Mouse (Mus musculus) CH12.LX (cell line): ENCODE measurements around the gene Mcl1. TPM values are rescaled to one million over a fixed set of nuclear protein-coding genes. Genes with fewer than 3 reads are reported as not detected.
A peak's percentile ranks its signal among the peaks of the same experiment; 100 is the strongest.

Experiments used
- DNase-seq: peaks from one replicate; pipeline ENCODE4 v3.0.0-alpha.2; 2013; ENCODE audit errors: extremely low read depth
- H3K27ac ChIP-seq: 2 replicates; pipeline ENCODE4 v1.5.1; 2012; ENCODE audit warnings: low read depth, mild to moderate bottlenecking, control low read depth, moderate library complexity; ENCODE audit not compliant: insufficient read depth
- H3K27me3 ChIP-seq: replicated peaks from 2 replicates; pipeline ENCODE3; 2012; ENCODE audit warnings: inconsistent platforms
- H3K36me3 ChIP-seq, 2 experiments: replicated peaks in 1 of 2; 2 replicates each; pipeline versions ENCODE3 to v1.6.1; 2012; ENCODE audit warnings: inconsistent platforms in 1 of 2, low read length in 1 of 2, mild to moderate bottlenecking in 1 of 2, mixed read lengths in 1 of 2, moderate library complexity in 1 of 2; ENCODE audit not compliant: control insufficient read depth in 1 of 2, insufficient read depth in 1 of 2
- H3K4me1 ChIP-seq, 2 experiments: 2 replicates each; pipeline ENCODE4 v1.6.1; 2012; ENCODE audit warnings: inconsistent platforms in 1 of 2, moderate library complexity in 1 of 2; ENCODE audit not compliant: insufficient read depth in 2 of 2, control insufficient read depth in 1 of 2
- H3K4me2 ChIP-seq: 2 replicates; pipeline ENCODE4 v1.6.1; 2012; ENCODE audit warnings: low read depth, mild to moderate bottlenecking, control low read depth; ENCODE audit not compliant: poor library complexity, insufficient read depth, severe bottlenecking
- H3K4me3 ChIP-seq, 3 experiments: fragments of 150-350 bp in 1 of 3; sonication (generic) in 1 of 3; replicated peaks in 1 of 3; 2 replicates each; pipeline versions ENCODE3 to v1.5.1; 2011 to 2012; ENCODE audit warnings: low read depth in 2 of 3, low read length in 2 of 3, mild to moderate bottlenecking in 2 of 3, moderate library complexity in 2 of 3, control low read depth in 1 of 3, improper control_type of control experiment in 1 of 3, inconsistent platforms in 1 of 3, mixed read lengths in 1 of 3; ENCODE audit not compliant: poor library complexity in 1 of 3
- H3K79me2 ChIP-seq: replicated peaks from 2 replicates; pipeline ENCODE4 v1.6.1; 2012; ENCODE audit warnings: mild to moderate bottlenecking, moderate library complexity; ENCODE audit not compliant: control insufficient read depth, poor library complexity, insufficient read depth, severe bottlenecking; ENCODE audit errors: extremely low read depth
- H3K9ac ChIP-seq: 2 replicates; pipeline ENCODE4 v1.6.1; 2012; ENCODE audit warnings: low read depth, mild to moderate bottlenecking, control low read depth, moderate library complexity; ENCODE audit not compliant: insufficient read depth
- H3K9me3 ChIP-seq: replicated peaks from 2 replicates; pipeline ENCODE3; 2012; ENCODE audit warnings: low read length, inconsistent platforms, mixed read lengths
- BHLHE40 ChIP-seq: IDR thresholded peaks from 2 replicates; pipeline ENCODE4 v1.6.1; 2011; ENCODE audit warnings: mild to moderate bottlenecking, low read depth, low read length, improper control_type of control experiment
- CHD1 ChIP-seq: IDR thresholded peaks from 2 replicates; pipeline ENCODE4 v1.6.1; 2012; ENCODE audit warnings: low read depth, low read length, improper control_type of control experiment, inconsistent platforms
- CHD2 ChIP-seq: IDR thresholded peaks from 2 replicates; pipeline ENCODE4 v1.6.1; 2011; ENCODE audit warnings: low read length, improper control_type of control experiment
- CTCF ChIP-seq, 2 experiments: IDR thresholded peaks in 1 of 2; conservative IDR thresholded peaks in 1 of 2; 2 replicates each; pipeline ENCODE4 v1.5.1; 2011 to 2012; ENCODE audit warnings: low read depth in 2 of 2, low read length in 2 of 2, improper control_type of control experiment in 1 of 2, inconsistent platforms in 1 of 2, mild to moderate bottlenecking in 1 of 2, moderate library complexity in 1 of 2
- E2F4 ChIP-seq: IDR thresholded peaks from 2 replicates; pipeline ENCODE4 v1.6.1; 2011; ENCODE audit warnings: low read depth, low read length, improper control_type of control experiment; ENCODE audit not compliant: insufficient replicate concordance
- ELF1 ChIP-seq: IDR thresholded peaks from 2 replicates; pipeline ENCODE4 v1.6.1; 2014; ENCODE audit warnings: low read depth, mild to moderate bottlenecking, inconsistent platforms, low read length, improper control_type of control experiment
- EP300 ChIP-seq: IDR thresholded peaks from 2 replicates; pipeline ENCODE4 v1.6.1; 2011; ENCODE audit warnings: low read length, improper control_type of control experiment
- HCFC1 ChIP-seq: IDR thresholded peaks from 2 replicates; pipeline ENCODE4 v1.6.1; 2012; ENCODE audit warnings: low read depth, mild to moderate bottlenecking, inconsistent platforms, low read length, improper control_type of control experiment
- IRF4 ChIP-seq: IDR thresholded peaks from 2 replicates; pipeline ENCODE4 v1.6.1; 2014; ENCODE audit warnings: low read depth, mild to moderate bottlenecking, inconsistent platforms, low read length, improper control_type of control experiment
- JUN ChIP-seq: IDR thresholded peaks from 2 replicates; pipeline ENCODE4 v1.6.1; 2011; ENCODE audit warnings: low read depth, mild to moderate bottlenecking, low read length, improper control_type of control experiment, moderate library complexity; ENCODE audit not compliant: insufficient read depth
- JUND ChIP-seq: conservative IDR thresholded peaks from 2 replicates; pipeline ENCODE4 v1.6.1; 2011; ENCODE audit warnings: low read depth, low read length, improper control_type of control experiment
- KAT2A ChIP-seq: IDR thresholded peaks from 2 replicates; pipeline ENCODE4 v1.6.1; 2012; ENCODE audit warnings: low read length, improper control_type of control experiment, inconsistent platforms; ENCODE audit not compliant: insufficient replicate concordance
- MAFK ChIP-seq: IDR thresholded peaks from 2 replicates; pipeline ENCODE4 v1.6.1; 2011; ENCODE audit warnings: low read length, improper control_type of control experiment; ENCODE audit not compliant: insufficient replicate concordance
- MAX ChIP-seq: IDR thresholded peaks from 2 replicates; pipeline ENCODE4 v1.6.1; 2011; ENCODE audit warnings: low read length, improper control_type of control experiment
- MEF2A ChIP-seq: IDR thresholded peaks from 2 replicates; pipeline ENCODE4 v1.6.1; 2014; ENCODE audit warnings: low read depth, mild to moderate bottlenecking, inconsistent platforms, low read length, improper control_type of control experiment, borderline replicate concordance
- MXI1 ChIP-seq: IDR thresholded peaks from 2 replicates; pipeline ENCODE4 v1.6.1; 2011; ENCODE audit warnings: mild to moderate bottlenecking, low read depth, low read length, improper control_type of control experiment
- MYC ChIP-seq: IDR thresholded peaks from 2 replicates; pipeline ENCODE4 v1.6.1; 2011; ENCODE audit warnings: low read depth, mild to moderate bottlenecking, improper control_type of control experiment, low read length
- NELFE ChIP-seq: IDR thresholded peaks from 2 replicates; pipeline ENCODE4 v1.6.1; 2011; ENCODE audit warnings: low read depth, low read length, improper control_type of control experiment
- NRF1 ChIP-seq: IDR thresholded peaks from 2 replicates; pipeline ENCODE4 v1.6.1; 2014; ENCODE audit warnings: low read depth, mild to moderate bottlenecking, inconsistent platforms, low read length, improper control_type of control experiment, moderate library complexity
- PAX5 ChIP-seq: IDR thresholded peaks from 2 replicates; pipeline ENCODE4 v1.6.1; 2012; ENCODE audit warnings: low read length, inconsistent platforms, mixed read lengths
- POLR2A ChIP-seq: IDR thresholded peaks from 2 replicates; pipeline ENCODE4 v1.6.1; 2011; ENCODE audit warnings: low read depth, mild to moderate bottlenecking, improper control_type of control experiment, low read length
- POLR2AphosphoS2 ChIP-seq: IDR thresholded peaks from 2 replicates; pipeline ENCODE4 v1.6.1; 2011; ENCODE audit warnings: low read depth, low read length, improper control_type of control experiment
- RCOR1 ChIP-seq: conservative IDR thresholded peaks from 2 replicates; pipeline ENCODE4 v1.6.1; 2012; ENCODE audit warnings: low read depth, mild to moderate bottlenecking, inconsistent platforms, low read length, improper control_type of control experiment
- SIN3A ChIP-seq: IDR thresholded peaks from 2 replicates; pipeline ENCODE4 v1.6.1; 2012; ENCODE audit warnings: low read length, improper control_type of control experiment, inconsistent platforms
- SMC3 ChIP-seq: IDR thresholded peaks from 2 replicates; pipeline ENCODE4 v1.6.1; 2011; ENCODE audit warnings: low read depth, low read length, improper control_type of control experiment
- TBP ChIP-seq: conservative IDR thresholded peaks from 2 replicates; pipeline ENCODE4 v1.6.1; 2011; ENCODE audit warnings: low read depth, low read length, improper control_type of control experiment
- TCF12 ChIP-seq: IDR thresholded peaks from 2 replicates; pipeline ENCODE4 v1.6.1; 2014; ENCODE audit warnings: low read depth, mild to moderate bottlenecking, inconsistent platforms, low read length, improper control_type of control experiment
- UBTF ChIP-seq: IDR thresholded peaks from 2 replicates; pipeline ENCODE4 v1.6.1; 2012; ENCODE audit warnings: low read depth, mild to moderate bottlenecking, inconsistent platforms, low read length, improper control_type of control experiment, moderate library complexity
- USF1 ChIP-seq: IDR thresholded peaks from 2 replicates; pipeline ENCODE4 v1.6.1; 2014; ENCODE audit warnings: low read depth, mild to moderate bottlenecking, inconsistent platforms, low read length, improper control_type of control experiment
- ZKSCAN1 ChIP-seq: IDR thresholded peaks from 2 replicates; pipeline ENCODE4 v1.6.1; 2012; ENCODE audit warnings: low read depth, inconsistent platforms, low read length, improper control_type of control experiment, borderline replicate concordance
- ZMIZ1 ChIP-seq: IDR thresholded peaks from 2 replicates; pipeline ENCODE4 v1.6.1; 2012; ENCODE audit warnings: low read depth, mild to moderate bottlenecking, inconsistent platforms, low read length, improper control_type of control experiment
- dilution Hi-C: fragments of 300-500 bp; cut with MboI; formaldehyde crosslinking; loops from 2 replicates; pipeline ENCODE4 v1.14.3; 2020; ENCODE audit warnings: low sequenced_read_pairs; ENCODE audit not compliant: extremely low pct_unique_long_range_greater_than_20kb, extremely low pct_ligation_motif_present
- in situ Hi-C: fragments of 300-500 bp; cut with MboI; formaldehyde crosslinking; loops from 3 replicates; pipeline ENCODE4 v1.14.3; 2019; ENCODE audit warnings: low sequenced_read_pairs, low pct_ligation_motif_present, low pct_unique_long_range_greater_than_20kb, mixed read lengths
- polyA plus RNA-seq: library from polyadenylated mRNA; unstranded; fragments of >175 nt; gene quantifications from 2 replicates; pipeline ENCODE4 v1.2.1, GENCODE M21; 2012; ENCODE audit warnings: low read depth; ENCODE audit not compliant: insufficient read length
- total RNA-seq, 2 experiments: library from RNA; depleted of rRNA; stranded (reverse); fragments of 300-350 nt in 1 of 2; fragments of >200 nt in 1 of 2; gene quantifications; 2 replicates each; pipeline ENCODE4 v1.2.3; 2012 to 2014

The Mcl1 gene
- total and polyA plus RNA-seq, 3 experiments = 95.9 to 225 (median 188) TPM

DNA sequence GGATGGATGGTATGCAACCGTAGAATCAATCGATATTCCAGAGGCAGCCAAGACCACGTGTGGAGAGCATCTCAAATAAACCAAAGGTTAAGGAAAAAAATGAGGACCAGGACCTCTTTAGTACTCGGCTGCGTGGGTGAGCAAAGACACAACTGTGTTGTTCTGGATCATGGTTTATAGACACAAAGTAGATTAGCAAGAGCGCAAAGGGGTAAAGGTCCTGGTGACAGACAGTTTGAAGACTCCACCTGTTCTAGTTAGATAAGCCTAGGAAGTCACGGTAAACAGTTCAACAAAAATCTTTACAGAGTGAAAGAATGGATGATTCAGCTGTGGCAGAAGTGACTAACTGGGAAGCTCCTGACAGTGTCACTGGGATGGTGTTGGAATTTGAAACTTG is 15.5 kb upstream of the Mcl1 start:
- Histone ChIP-seq H3K27ac (no peak overlapping the region), H3K4me3 (no peak overlapping the region), H3K9ac (no peak overlapping the region), H3K27me3 (no peaks in the 10 kb centered on the region), H3K36me3 (peaks cover 0 to 38% of the 10 kb centered on the region in 2 experiments), H3K9me3 (peaks cover 6% of the 10 kb centered on the region), H3K4me1 (peaks cover 10 to 28% of the 10 kb centered on the region in 2 experiments), H3K79me2 (no peaks in the 10 kb centered on the region), H3K4me2 (no peak overlapping the region)
- in situ Hi-C loops (no loop called here), dilution Hi-C loops (no loop called here)
- no peak for TF ChIP-seq MXI1
- no peak for TF ChIP-seq RCOR1
- TF ChIP-seq POLR2A = no peak
- no peak for TF ChIP-seq JUND
- no peak for TF ChIP-seq USF1
- TF ChIP-seq NRF1 = no peak
- no peak for TF ChIP-seq EP300
- TF ChIP-seq IRF4 = no peak
- TF ChIP-seq UBTF = no peak
- TF ChIP-seq POLR2AphosphoS2 = no peak
- TF ChIP-seq MYC = no peak
- DNase-seq = no peak

DNA sequence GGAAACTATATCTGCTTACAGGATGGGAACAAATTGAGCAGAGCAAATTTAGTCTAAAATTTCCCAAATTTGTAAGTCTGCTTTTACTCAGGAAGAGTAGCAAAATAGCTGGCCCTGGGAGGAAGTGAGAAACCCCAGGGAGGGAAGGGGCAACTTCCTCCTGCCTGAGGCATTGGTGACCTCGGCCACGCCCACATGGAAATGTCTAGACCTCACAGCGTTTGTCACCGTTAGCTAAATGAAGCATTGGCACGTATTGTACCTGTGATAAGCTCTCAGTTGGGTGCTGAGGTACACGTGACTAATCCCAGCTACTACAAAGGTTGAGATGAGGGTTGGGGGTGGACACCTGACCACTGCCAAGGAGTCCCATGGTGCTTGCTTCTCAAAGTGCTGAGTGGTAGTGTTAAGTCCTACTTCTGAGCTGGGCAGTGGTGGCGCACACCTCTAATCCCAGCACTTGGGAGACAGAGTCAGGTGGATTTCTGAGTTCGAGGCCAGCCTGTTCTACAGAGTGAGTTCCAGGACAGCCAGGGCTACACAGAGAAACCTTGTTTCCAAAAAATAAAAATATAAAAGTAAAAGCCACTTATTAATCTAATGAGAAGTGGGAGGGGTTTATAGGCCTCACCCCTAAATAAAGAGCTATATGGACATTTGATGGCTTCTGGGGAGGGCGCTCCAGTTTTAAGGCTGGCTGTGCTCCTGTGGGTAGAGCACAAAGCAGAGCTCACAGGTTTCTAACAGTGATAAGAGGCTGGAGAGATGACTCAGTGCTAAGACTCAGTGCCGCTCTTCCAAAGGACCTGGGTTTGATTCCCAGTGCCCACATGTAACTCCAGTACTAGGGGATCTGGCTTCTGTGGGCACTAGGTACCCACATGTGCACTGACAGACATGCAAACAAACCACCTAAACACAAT is 13.0 kb upstream of the Mcl1 start:
- no peak overlapping the region for H3K9ac ChIP-seq
- no peak overlapping the region for H3K4me2 ChIP-seq
- peaks cover 0 to 17% of the 10 kb centered on the region in 2 experiments for H3K36me3 ChIP-seq
- DNase-seq = peak; percentile 87
- peaks cover 6% of the 10 kb centered on the region for H3K9me3 ChIP-seq
- dilution Hi-C loops = no loop called here
- peaks cover 14 to 51% of the 10 kb centered on the region in 2 experiments for H3K4me1 ChIP-seq
- no peaks in the 10 kb centered on the region for H3K27me3 ChIP-seq
- H3K79me2 ChIP-seq = no peaks in the 10 kb centered on the region
- in situ Hi-C loops = no loop called here
- H3K27ac ChIP-seq = peak overlapping the region; percentile 47
- no peak overlapping the region for H3K4me3 ChIP-seq
- TF ChIP-seq SMC3 = no peak
- peak; percentile 74 for TF ChIP-seq MAX
- no peak for TF ChIP-seq MAFK
- TF ChIP-seq BHLHE40 = peak; percentile 91
- no peak for TF ChIP-seq CHD2
- TF ChIP-seq JUN = no peak
- TF ChIP-seq CTCF (conservative IDR thresholded peaks at IDR 0.05 in 1 of 2, IDR thresholded peaks at IDR 0.05 in 1 of 2; ENCODE audit: low read depth in 2 of 2, low read length in 2 of 2) = no peak
- no peak for TF ChIP-seq E2F4
- peak; percentile 23 for TF ChIP-seq USF1
- 0 out of 2 replicates have a peak, but pooled peaks have one; percentile 21 for TF ChIP-seq RCOR1
- TF ChIP-seq KAT2A = no peak
- no peak for TF ChIP-seq POLR2AphosphoS2
- peak; percentile 50 for TF ChIP-seq ELF1
- TF ChIP-seq SIN3A = peak; percentile 45; the same call in 1 of the 2 replicates
- no peak for TF ChIP-seq ZKSCAN1
- peak; percentile 68 for TF ChIP-seq ZMIZ1
- TF ChIP-seq IRF4 = peak; percentile 90
- TF ChIP-seq TCF12 = no peak
- TF ChIP-seq EP300 = peak; percentile 88
- TF ChIP-seq PAX5 = no peak
- TF ChIP-seq MEF2A = peak; percentile 85
- peak; percentile 72; the same call in 1 of the 2 replicates for TF ChIP-seq TBP
- TF ChIP-seq JUND = no peak
- TF ChIP-seq HCFC1 = peak; percentile 19; the same call in 1 of the 2 replicates
- no peak for TF ChIP-seq CHD1
- 0 out of 2 replicates have a peak, but pooled peaks have one; percentile 6 for TF ChIP-seq NELFE
